Mouse (Mus musculus): ENCODE data around the gene Qk.

The Qk gene

DNA sequence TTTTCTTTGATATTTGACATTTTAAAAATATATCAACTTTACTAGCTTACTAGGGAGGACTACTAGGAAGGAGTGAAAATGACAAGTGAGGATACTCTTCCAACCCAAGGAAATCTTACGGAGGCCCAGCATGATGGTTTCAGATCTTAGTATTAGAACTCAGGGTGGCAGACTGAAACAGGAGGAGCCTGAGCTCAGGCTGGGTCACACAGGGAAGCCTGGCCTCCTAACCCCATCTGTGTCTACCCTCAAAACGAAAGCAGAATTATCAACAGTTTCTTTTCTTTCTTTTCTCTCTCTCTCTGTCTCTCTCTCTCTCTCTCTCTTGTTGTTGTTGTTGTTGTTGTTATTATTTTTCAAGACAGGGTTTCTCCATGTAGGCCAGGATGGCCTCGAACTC is 87.2 kb downstream of the Qk start:
- no peak for DNase-seq

DNA sequence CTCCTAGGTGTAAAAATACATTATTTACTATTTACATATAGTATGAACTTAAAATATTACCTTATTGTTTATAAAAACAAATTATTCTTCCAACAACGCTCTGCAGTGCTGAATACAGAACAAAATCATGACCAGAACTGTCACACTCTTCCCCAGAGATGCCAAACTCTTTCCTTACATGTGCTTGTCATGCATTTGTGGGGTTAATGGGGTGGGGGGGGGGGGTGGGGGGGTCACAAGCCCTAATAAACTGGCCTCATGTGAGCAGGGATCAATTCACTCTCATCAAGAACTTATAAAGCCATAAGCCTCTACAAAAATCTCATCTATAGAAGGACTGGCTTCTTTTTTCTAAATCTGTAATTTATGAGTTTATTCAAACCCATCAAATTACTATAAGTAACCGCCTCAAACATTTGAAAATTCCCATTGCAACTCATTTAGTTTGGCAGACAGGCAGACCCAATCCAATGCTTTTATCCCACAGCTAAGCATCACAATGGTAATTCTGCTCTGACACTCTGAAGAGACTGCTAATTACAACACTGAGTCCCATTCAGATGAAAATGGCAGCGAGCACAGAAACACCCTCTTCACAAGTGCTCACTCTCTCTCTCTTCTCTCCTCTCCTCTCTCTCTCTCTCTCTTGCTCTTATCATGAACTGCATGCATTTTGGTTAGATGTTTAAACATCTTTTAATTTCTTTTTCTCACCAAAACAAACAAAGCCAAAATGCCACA is 91.7 kb downstream of the Qk start:
- no peak for DNase-seq

DNA sequence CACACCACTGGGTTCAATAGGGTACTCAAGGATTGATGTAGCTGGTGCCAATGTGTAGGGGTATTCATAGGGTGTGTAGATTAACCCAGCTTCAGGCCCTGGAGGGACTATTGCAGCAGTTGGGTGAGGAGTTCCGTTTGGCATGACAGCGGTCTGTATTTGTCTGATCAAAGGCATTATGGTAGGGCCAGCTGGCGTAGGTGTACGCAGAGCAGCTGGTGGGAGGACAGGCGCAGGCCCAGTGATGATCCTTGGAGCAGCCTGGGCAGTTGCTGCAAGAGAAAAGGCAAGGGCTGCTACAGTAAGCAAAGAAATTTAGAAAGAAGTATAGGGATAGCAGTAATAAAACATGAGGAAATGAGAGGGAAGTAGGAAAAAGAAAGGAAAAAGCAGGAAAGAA is 103.5 kb downstream of the Qk start:
- no peak for DNase-seq

DNA sequence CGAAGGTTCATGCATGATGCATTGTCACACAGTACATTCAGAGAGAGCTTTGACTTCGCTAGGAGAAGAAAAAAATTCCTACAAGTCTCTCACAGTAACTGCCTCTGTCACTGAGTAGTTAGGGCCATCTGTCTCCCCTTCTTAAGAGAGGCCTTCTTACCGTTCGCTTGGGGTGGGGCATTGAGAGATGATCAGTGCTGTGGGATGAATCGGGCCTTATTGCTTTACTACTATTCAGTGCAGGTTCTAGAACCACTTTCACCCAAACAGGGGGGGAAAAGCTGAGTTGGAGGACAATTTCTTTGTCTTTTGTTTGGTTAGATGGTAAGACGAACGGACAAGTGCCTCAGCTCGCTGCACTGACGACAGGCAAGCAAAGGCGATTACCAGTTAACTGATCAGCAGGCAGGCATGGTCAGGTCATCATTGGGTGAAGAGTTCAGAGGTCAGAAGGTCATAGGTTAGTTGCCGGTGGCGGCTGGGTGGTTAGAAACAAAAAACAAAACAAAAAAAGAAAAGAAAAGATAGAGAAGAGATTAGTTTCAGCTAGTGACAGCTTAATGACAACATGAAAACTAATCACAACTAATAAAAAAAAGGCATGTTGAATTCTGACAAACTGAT is 110.4 kb downstream of the Qk start:
- DNase-seq, result no peak

DNA sequence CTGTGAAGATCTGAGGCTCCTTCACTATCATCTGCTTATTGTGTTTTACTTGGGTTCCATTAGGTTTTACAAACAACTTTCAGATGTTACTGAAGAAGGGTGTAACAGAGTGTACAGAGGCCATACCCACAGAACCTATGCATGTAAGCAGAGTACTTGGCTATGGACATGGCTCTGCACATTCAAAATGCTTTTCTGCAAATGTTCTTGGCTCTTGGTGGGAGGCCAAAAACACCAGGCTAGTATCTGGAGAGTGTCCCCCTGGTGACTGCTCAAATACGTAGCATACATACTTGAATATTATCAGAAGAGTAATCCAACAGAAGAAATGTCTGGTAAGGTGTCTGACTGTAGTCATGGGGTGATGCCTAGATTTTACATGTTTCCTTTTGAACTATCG is 121.0 kb downstream of the Qk start:
- no peak for DNase-seq

DNA sequence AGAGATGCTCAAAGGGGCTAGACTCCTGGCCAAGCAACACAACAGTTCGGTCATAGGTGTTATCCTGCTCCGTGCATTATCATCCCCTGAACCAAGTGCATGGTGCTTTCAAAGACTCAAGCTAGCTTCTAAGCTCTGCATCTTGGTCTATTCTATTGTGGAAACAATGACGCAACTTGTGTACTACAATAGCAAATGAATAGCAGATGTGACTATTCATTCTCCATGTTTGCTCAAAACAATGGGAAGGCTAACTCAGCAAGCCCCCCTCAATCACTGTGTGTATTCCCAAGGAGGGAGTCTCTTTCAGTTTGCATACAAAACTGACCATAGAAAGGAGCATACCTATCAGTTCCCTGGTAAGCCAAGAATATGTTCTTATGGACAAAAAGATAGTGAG is 121.4 kb downstream of the Qk start:
- DNase-seq, result no peak

DNA sequence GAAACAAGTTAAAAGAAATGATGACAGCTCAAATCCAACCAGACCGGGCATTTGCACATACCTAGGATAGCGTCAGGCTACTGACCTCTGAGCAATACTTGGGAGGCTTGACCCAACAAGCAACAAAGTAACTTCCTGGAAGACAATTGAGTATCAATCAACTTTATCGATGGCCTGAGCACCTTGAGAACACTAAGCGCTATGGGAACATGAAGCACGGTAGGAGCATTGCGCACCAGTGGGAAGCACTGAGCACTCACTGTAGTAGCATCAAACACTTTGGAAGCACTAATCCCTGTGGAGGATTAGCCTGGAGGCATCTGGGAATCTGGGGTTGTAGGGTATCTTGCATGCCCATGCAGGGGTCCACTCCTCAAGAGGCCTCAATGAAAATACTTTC is 124.0 kb downstream of the Qk start:
- no peak for DNase-seq

DNA sequence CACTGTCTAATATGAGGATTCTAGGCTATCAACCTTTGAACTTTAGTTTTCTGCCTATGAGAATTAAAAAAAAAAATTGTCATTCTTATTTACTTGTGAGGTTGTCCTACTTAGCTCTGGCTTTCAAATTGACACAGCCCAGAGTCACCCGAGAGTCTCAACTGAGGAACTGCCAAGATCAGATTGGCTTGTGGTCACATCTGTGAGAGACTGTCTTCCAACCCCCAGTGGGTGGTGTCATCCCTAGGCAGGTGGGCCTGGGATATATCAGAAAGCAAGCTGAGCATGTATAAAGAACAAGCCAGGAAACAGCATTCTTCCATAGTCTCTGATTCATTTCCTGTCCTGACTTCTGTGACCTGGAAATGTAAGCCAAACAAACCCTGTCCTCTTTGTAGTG is 128.8 kb downstream of the Qk start:
- no peak for DNase-seq

DNA sequence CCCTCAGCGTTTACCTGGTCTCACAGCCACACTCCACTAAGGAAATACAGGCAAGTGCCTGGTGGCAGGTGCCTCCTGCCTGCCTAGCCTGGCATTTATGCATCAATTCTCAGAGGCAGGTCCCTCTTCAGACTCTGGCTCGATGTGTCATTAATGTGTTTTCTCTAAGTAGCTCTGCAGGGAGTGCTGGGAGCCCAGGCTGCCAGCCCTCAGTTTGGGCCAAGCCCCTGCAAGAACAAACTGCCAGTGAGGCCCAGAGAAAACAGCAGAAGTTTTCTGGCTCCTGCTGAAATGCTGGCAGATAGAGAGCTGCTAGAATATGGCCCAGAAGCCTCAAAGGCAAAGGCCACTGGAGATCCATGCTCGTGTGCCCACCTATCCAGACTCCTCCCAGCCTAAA is 131.2 kb downstream of the Qk start:
- DNase-seq, result no peak

DNA sequence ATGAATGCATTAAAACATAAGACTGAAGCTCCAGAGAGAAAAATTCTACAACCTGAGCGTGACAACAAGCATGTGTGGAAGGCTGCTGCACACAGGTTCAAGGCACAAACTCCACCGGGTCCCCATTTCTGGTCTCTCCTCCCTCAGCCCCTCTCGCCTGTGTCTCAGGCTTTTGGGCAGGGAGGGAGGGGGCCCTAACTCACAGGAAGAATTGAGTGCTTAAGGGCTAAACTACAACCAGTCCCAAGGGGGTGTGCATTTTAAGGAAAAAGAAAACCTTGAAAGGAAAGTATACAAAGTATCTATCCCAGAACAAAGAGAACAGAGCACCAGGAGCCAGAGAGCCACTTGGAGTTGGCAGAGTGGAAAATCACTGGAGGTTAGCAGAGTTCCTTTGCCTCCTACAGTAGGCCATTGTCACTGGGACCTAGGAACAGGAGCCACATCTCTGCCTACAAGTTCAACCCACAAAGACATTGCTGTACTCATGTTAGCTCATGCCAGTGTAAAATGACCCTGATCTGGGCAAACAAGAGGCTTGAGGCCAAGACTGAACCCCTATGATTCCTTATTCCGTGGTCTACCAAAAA is 132.1 kb downstream of the Qk start:
- DNase-seq, result no peak

DNA sequence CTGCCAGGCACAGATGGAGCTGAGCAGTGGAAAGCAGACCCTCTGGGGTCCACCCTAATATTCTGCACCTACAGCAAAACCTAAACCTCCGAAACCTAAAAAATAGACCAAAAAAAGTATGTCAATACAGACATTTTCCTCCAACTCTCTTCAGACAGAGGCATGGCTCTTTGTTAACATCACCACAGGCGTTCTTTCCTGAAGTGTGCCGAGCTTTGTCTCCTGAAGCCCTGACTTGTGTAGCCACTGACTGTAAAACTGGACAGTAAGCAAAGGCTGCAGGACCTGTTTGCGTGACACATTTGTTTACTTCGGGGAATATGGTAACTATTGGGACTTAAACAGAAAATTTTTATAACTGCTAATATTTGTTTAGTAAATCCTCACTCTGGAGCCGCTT is 137.9 kb downstream of the Qk start:
- no peak for DNase-seq

DNA sequence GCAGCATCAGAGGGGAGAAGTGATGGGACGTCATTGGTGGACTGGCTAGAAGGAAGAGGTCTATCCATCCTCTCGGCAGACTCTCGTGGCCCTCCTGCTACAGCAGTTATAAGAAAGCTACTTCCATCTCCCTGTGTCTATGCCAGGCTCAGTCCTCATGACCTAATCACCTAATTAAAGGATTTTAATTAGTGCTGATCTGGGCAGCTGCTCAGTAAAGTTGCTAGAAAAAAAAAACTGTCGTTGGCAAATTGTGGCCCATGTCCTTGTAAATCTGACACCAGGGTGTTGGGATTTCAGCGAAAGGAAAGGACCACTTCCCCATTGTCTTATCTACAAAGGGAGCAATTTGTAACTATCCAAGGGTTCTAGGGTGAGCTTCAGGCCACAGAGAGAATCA is 142.6 kb downstream of the Qk start:
- no peak for DNase-seq

DNA sequence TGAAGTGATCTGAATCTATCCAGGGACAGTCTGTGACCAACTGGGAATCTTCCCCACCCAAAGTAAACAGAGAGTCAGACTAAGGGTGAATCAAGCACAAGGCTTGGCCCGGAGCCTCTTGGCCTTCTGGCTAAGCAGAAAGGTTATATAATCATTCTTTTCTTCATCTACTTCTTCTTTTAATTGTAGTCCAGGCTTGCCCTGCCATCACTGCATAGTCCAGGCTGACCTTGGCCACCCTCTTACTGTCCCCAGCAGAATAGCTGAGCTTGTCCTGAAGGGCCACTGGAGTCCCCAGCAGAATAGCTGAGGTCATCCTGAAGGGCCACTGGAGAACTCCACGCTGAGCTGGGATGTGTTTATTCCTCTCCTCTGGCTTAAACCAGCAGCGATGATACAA is 158.4 kb downstream of the Qk start:
- DNase-seq, result no peak

DNA sequence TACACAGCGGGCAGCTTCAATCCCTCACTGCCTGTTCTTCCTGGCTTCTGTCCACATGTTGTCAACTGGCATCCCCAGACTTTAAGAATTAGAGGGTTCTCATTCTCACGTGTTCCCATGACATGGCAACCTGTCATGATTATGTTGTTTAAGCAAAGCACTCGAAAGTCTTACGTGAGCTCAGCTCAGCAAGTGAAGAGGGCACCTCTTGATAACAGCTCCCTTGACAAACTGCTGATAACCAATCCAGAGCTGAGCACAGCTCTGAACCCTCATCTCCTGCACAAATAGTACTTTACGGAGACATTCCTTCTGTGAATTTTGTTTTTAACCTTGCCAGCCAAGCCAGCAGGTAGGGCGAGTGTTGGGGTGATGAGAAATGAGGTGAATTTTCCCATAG is 159.2 kb downstream of the Qk start:
- DNase-seq, result no peak

DNA sequence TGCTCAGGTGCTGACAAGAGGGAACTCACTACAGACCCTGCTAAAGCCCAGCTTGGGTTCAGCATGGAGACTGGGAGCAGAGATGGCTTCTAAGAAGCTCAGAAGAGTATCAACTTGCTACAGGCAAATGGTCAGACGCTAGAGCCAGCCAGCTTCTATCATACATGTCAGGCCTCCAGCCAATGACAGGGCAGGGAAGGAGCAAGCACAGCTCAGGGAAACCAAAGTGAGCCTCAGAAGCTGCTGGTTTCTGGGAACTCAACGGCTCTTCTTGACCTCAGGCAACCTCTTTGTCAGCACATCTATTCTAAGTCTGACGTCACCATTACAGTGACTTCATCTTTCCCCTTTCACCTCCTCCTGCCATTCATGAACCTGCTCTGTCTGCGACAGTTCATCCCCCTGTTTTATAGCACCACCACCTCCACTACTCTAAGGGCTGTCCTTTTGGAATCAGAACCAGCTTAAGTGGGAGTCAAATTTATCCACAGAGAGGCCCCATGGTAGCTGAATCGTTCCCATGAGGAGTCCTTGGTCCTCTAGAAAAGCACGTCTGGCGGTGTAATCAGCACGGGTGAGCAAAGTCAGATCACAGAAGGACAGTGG is 166.7 kb downstream of the Qk start:
- no peak for DNase-seq
